ENCODE assay signal across 8 mouse cellular contexts in the genomic region with DNA sequence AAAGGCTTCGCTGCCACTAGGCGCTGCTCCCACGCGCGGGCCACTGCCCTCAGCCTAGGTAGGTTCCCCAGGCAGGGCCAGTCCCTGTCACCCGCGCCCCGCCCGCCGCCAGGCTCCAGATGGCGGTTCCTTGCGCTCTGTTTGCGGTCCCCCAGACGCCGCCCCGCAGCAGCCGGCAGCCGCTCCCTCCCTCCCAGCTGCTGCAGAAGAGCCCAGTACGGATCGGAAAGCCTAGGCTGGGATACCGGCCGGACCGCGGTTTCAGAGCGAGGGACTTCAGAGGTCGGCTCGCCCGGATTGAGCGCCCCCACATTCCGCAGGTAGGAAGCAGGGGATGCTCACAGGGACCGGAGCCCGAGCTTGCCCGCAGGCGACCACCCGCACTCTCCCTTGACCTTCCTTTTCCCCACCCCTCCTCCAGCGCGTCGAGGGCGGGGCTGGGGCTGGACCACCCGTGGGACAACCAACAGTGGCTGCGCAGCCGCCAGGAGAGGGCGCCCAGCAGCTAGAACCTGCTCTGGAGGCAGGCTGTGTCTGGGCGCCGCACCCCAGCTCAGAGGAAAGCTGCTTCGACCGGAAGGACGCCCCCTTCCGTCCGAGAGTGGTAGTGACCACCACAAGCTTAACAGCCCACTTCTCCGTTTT. TPM values are rescaled to one million over a fixed set of nuclear protein-coding genes. Genes with fewer than 3 reads are reported as not detected.
A peak's percentile ranks its signal among the peaks of the same experiment; 100 is the strongest.
DNase-seq lines count a peak whose midpoint lies in the region; ATAC-seq and TF ChIP-seq lines count a peak whose summit lies in the region.

A gene (plus strand): TSS at position 19 of the 645 bp plus-strand sequence.

- H3K9me3 ChIP-seq in embryonic facial prominence, embryonic 15.5 days (replicated peaks): no peaks in the 10 kb centered on the region
- no peaks in the 10 kb centered on the region for H3K9me3 ChIP-seq in heart, embryonic 11.5 days (replicated peaks; ENCODE audit: control insufficient read depth, low read length)
- H3K9me3 ChIP-seq in kidney, postnatal 0 days (replicated peaks; ENCODE audit: low read length): no peaks in the 10 kb centered on the region
- H3K9me3 ChIP-seq in liver, embryonic 12.5 days (replicated peaks): no peaks in the 10 kb centered on the region
- H3K9me3 ChIP-seq in stomach, embryonic 16.5 days (replicated peaks; ENCODE audit: control insufficient read depth, low read length): no peaks in the 10 kb centered on the region

- peak within 1 kb of the TSS; percentile 88 for H3K4me2 ChIP-seq in embryonic facial prominence, embryonic 15.5 days (replicated peaks)
- H3K4me2 ChIP-seq in heart, embryonic 11.5 days: peak within 1 kb of the TSS; percentile 91
- peak within 1 kb of the TSS; percentile 77 for H3K4me2 ChIP-seq in kidney, postnatal 0 days (ENCODE audit: low read length)
- H3K4me2 ChIP-seq in liver, embryonic 12.5 days: peak within 1 kb of the TSS; percentile 64
- H3K4me2 ChIP-seq in stomach, embryonic 16.5 days (ENCODE audit: low read depth, low read length): peak within 1 kb of the TSS; percentile 78

- peak; percentile 81 for TF ChIP-seq CTCF in bone marrow macrophage, adult 2 months (IDR thresholded peaks at IDR 0.05; ENCODE audit: low read depth, low read length)
- TF ChIP-seq CTCF in kidney, postnatal 0 days (IDR thresholded peaks at IDR 0.05; ENCODE audit: low read depth): peak; percentile 88

- no peak within 1 kb of the TSS for H3K9ac ChIP-seq in embryonic facial prominence, embryonic 15.5 days
- H3K9ac ChIP-seq in heart, embryonic 11.5 days (ENCODE audit: low read depth, low read length): peak within 1 kb of the TSS; percentile 43; the same call in 1 of the 2 replicates
- no peak within 1 kb of the TSS for H3K9ac ChIP-seq in kidney, postnatal 0 days (ENCODE audit: low read depth, low read length)
- no peak within 1 kb of the TSS for H3K9ac ChIP-seq in liver, embryonic 12.5 days
- peak within 1 kb of the TSS; percentile 51 for H3K9ac ChIP-seq in stomach, embryonic 16.5 days (ENCODE audit: low read length)

- DNase-seq in CD4-positive helper T cell, adult 2 months (ENCODE audit: low read depth, low spot score): peak; percentile 79
- DNase-seq in kidney, postnatal 0 days (ENCODE audit: low spot score): peak; percentile 92
- DNase-seq in naive thymus-derived CD4-positive, alpha-beta T cell, adult 2 months (ENCODE audit: low read depth): peak; percentile 83

- WGBS in embryonic facial prominence, embryonic 15.5 days: under 1% methylated on average over 51 of the region's 51 CpGs
- under 1% methylated on average over 50 of the region's 51 CpGs for WGBS in heart, embryonic 11.5 days (ENCODE audit: insufficient replicate concordance)
- WGBS in kidney, postnatal 0 days: under 1% methylated on average over 48 of the region's 51 CpGs
- WGBS in liver, embryonic 12.5 days (ENCODE audit: insufficient replicate concordance): 1% methylated on average over 46 of the region's 51 CpGs
- under 1% methylated on average over 51 of the region's 51 CpGs for WGBS in stomach, embryonic 16.5 days

- H3K36me3 ChIP-seq in embryonic facial prominence, embryonic 15.5 days: no peaks in the 10 kb centered on the region
- H3K36me3 ChIP-seq in heart, embryonic 11.5 days (ENCODE audit: control insufficient read depth, insufficient read depth, low read length): no peaks in the 10 kb centered on the region
- H3K36me3 ChIP-seq in kidney, postnatal 0 days (ENCODE audit: insufficient read depth, low read length): no peaks in the 10 kb centered on the region
- H3K36me3 ChIP-seq in liver, embryonic 12.5 days: no peaks in the 10 kb centered on the region
- H3K36me3 ChIP-seq in stomach, embryonic 16.5 days (ENCODE audit: control insufficient read depth, insufficient read depth, low read length): no peaks in the 10 kb centered on the region

- no peak for TF ChIP-seq POLR2A in bone marrow macrophage, adult 2 months (IDR thresholded peaks at IDR 0.05; ENCODE audit: borderline replicate concordance, low read depth, low read length)

- H3K4me3 ChIP-seq in bone marrow macrophage, adult 2 months (ENCODE audit: insufficient read depth, low read length): peak within 1 kb of the TSS; percentile 49
- peak within 1 kb of the TSS; percentile 50 for H3K4me3 ChIP-seq in embryonic facial prominence, embryonic 15.5 days (replicated peaks)
- H3K4me3 ChIP-seq in heart, embryonic 11.5 days (ENCODE audit: low read depth, low read length): peak within 1 kb of the TSS; percentile 58
- H3K4me3 ChIP-seq in kidney, postnatal 0 days (replicated peaks; ENCODE audit: low read depth, low read length): peak within 1 kb of the TSS; percentile 45
- H3K4me3 ChIP-seq in liver, embryonic 12.5 days: peak within 1 kb of the TSS; percentile 44
- H3K4me3 ChIP-seq in stomach, embryonic 16.5 days (replicated peaks; ENCODE audit: low read length): peak within 1 kb of the TSS; percentile 54

- H3K4me1 ChIP-seq in bone marrow macrophage, adult 2 months (ENCODE audit: control insufficient read depth, insufficient read depth, low read length): peaks cover 5% of the 10 kb centered on the region
- H3K4me1 ChIP-seq in embryonic facial prominence, embryonic 15.5 days: peaks cover 33% of the 10 kb centered on the region
- H3K4me1 ChIP-seq in heart, embryonic 11.5 days (ENCODE audit: control insufficient read depth, insufficient read depth, low read length): peaks cover 9% of the 10 kb centered on the region; the same call in 1 of the 2 replicates
- H3K4me1 ChIP-seq in kidney, postnatal 0 days (replicated peaks; ENCODE audit: insufficient read depth, low read length): peaks cover 16% of the 10 kb centered on the region; the same call in 1 of the 2 replicates
- peaks cover 14% of the 10 kb centered on the region; the same call in 1 of the 2 replicates for H3K4me1 ChIP-seq in liver, embryonic 12.5 days
- H3K4me1 ChIP-seq in stomach, embryonic 16.5 days (ENCODE audit: control insufficient read depth, insufficient read depth, low read length): peaks cover 14% of the 10 kb centered on the region

- H3K27me3 ChIP-seq in embryonic facial prominence, embryonic 15.5 days: peaks cover 66% of the 10 kb centered on the region
- H3K27me3 ChIP-seq in heart, embryonic 11.5 days (ENCODE audit: control insufficient read depth, insufficient read depth, low read length): peaks cover 64% of the 10 kb centered on the region
- H3K27me3 ChIP-seq in kidney, postnatal 0 days (ENCODE audit: insufficient read depth, low read length): peaks cover 53% of the 10 kb centered on the region
- peaks cover 74% of the 10 kb centered on the region for H3K27me3 ChIP-seq in liver, embryonic 12.5 days (replicated peaks)
- H3K27me3 ChIP-seq in stomach, embryonic 16.5 days (ENCODE audit: control insufficient read depth, insufficient read depth, low read length): peaks cover 64% of the 10 kb centered on the region

- H3K27ac ChIP-seq in bone marrow macrophage, adult 2 months (ENCODE audit: insufficient read depth, low read depth, low read length): no peak within 1 kb of the TSS
- H3K27ac ChIP-seq in embryonic facial prominence, embryonic 15.5 days (replicated peaks): no peak within 1 kb of the TSS
- H3K27ac ChIP-seq in heart, embryonic 11.5 days (ENCODE audit: low read depth, low read length): no peak within 1 kb of the TSS
- no peak within 1 kb of the TSS for H3K27ac ChIP-seq in kidney, postnatal 0 days
- no peak within 1 kb of the TSS for H3K27ac ChIP-seq in liver, embryonic 12.5 days
- H3K27ac ChIP-seq in stomach, embryonic 16.5 days (ENCODE audit: low read length): no peak within 1 kb of the TSS

- ATAC-seq in embryonic facial prominence, embryonic 15.5 days (ENCODE audit: insufficient number of reproducible peaks, low FRiP score, low TSS enrichment, low read depth): peak; percentile 92
- ATAC-seq in heart, embryonic 11.5 days (replicated peaks; ENCODE audit: insufficient number of reproducible peaks, low FRiP score, low TSS enrichment): peak; percentile 88
- peak; percentile 95 for ATAC-seq in kidney, postnatal 0 days (replicated peaks; ENCODE audit: low FRiP score, low read depth)
- ATAC-seq in liver, embryonic 12.5 days: peak; percentile 75
- ATAC-seq in stomach, embryonic 16.5 days (ENCODE audit: insufficient read depth, low FRiP score): peak; percentile 93

RNA-seq across cellular contexts. Expression of the gene that starts here (rescaled TPM):
- polyA plus RNA-seq in bone marrow macrophage, adult 2 months (2012; ENCODE audit: insufficient read depth, insufficient read length, missing spikeins): not detected in 2 replicates
- 0.18 and 0.19 TPM in 2 replicates for polyA plus RNA-seq in embryonic facial prominence, embryonic 15.5 days (2015; fragmentation: Nextera tagmentation; extraction: Ambion mirVana)
- not detected in 2 replicates for polyA plus RNA-seq in heart, embryonic 11.5 days (2014; fragmentation: Nextera tagmentation; extraction: Ambion mirVana)
- 0.04 TPM in 1 of 2 replicates, not detected in the other for polyA plus RNA-seq in kidney, postnatal 0 days (2015; fragmentation: Nextera tagmentation; extraction: Ambion mirVana)
- not detected in 2 replicates for polyA plus RNA-seq in liver, embryonic 12.5 days (2016; fragmentation: Nextera tagmentation; extraction: Ambion mirVana)
- polyA plus RNA-seq in stomach, embryonic 16.5 days (2015; fragmentation: Nextera tagmentation; extraction: Ambion mirVana): 0.06 TPM in 1 of 2 replicates, not detected in the other

Comparison
In these comparisons a context has a peak if more than half of its experiments do, and no peak if none do; other contexts are left out.
1. Peak in ATAC-seq, H3K4me3 ChIP-seq and H3K4me2 ChIP-seq in embryonic facial prominence, embryonic 15.5 days; RNA of the gene not detected or under 1 TPM.
2. Peak in ATAC-seq, H3K4me3 ChIP-seq, H3K9ac ChIP-seq and H3K4me2 ChIP-seq in heart, embryonic 11.5 days; RNA of the gene not detected or under 1 TPM.
3. Peak in DNase-seq, ATAC-seq, H3K4me3 ChIP-seq and H3K4me2 ChIP-seq in kidney, postnatal 0 days; RNA of the gene not detected or under 1 TPM.
4. Peak in ATAC-seq, H3K4me3 ChIP-seq and H3K4me2 ChIP-seq in liver, embryonic 12.5 days; RNA of the gene not detected or under 1 TPM.
5. Peak in ATAC-seq, H3K4me3 ChIP-seq, H3K9ac ChIP-seq and H3K4me2 ChIP-seq in stomach, embryonic 16.5 days; RNA of the gene not detected or under 1 TPM.